Mouse (Mus musculus) layer of hippocampus, postnatal 10 days (tissue): ENCODE measurements around the gene Kcnk1. TPM values are rescaled to one million over a fixed set of nuclear protein-coding genes. Genes with fewer than 3 reads are reported as not detected.

Experiments used
- DNase-seq, 2 experiments: peaks; one replicate each; pipeline ENCODE4 v3.0.0; 2021; ENCODE audit warnings: low spot score in 2 of 2
- total RNA-seq, 2 experiments: library from RNA; stranded (reverse); gene quantifications; 2 replicates each; pipeline ENCODE4 v1.2.3; 2021

Gene Kcnk1
- total RNA-seq, 2 experiments from 2014 or later = 62.5 to 67.6 TPM

- no peak for DNase-seq
These were observed 41.4 kb downstream of the Kcnk1 start for GRCm38 (mm10) chr8:126036340-126036739.

- peak in 1 of 2 experiments; percentile 29 for DNase-seq
These were observed 50.8 kb downstream of the Kcnk1 start for GRCm38 (mm10) chr8:126045751-126046150.

- DNase-seq = no peak
These were observed 58.9 kb downstream of the Kcnk1 start for GRCm38 (mm10) chr8:126053911-126054310.

- DNase-seq = no peak
These were observed 63.9 kb downstream of the Kcnk1 start for GRCm38 (mm10) chr8:126058876-126059275.

- no peak for DNase-seq
These were observed 67.9 kb downstream of the Kcnk1 start for GRCm38 (mm10) chr8:126062844-126063243.

- DNase-seq = peak; percentile 44 to 51
These were observed 69.0 kb downstream of the Kcnk1 start for GRCm38 (mm10) chr8:126063832-126064409.

- DNase-seq = no peak
These were observed 69.7 kb downstream of the Kcnk1 start for GRCm38 (mm10) chr8:126064587-126065145.

- no peak for DNase-seq
These were observed 72.3 kb downstream of the Kcnk1 start for GRCm38 (mm10) chr8:126067306-126067705.

- DNase-seq = no peak
These were observed 73.2 kb downstream of the Kcnk1 start for GRCm38 (mm10) chr8:126068136-126068535.

GRCm38 (mm10) chr8:126072678-126073077 is 77.7 kb downstream of the Kcnk1 start:
- no peak for DNase-seq

- peak; percentile 33 to 51 for DNase-seq
These were observed 78.3 kb downstream of the Kcnk1 start for GRCm38 (mm10) chr8:126073141-126073740.

GRCm38 (mm10) chr8:126074111-126074510 is 79.1 kb downstream of the Kcnk1 start:
- no peak for DNase-seq

GRCm38 (mm10) chr8:126075400-126075799 is 80.4 kb downstream of the Kcnk1 start:
- peak; percentile 81 to 82 for DNase-seq

Other genes with a start within 250 kb of the Kcnk1 start
- 10 to 100 TPM; 40.1 to 43.0 TPM for gene Pcnx2, start 96.9 kb upstream of the Kcnk1 start, total RNA-seq
- 1 to 10 TPM; 2.0 to 2.8 TPM for gene Map3k21, start 84.7 kb upstream of the Kcnk1 start, total RNA-seq